ENCODE assay signal across 11 mouse cellular contexts in the genomic region with DNA sequence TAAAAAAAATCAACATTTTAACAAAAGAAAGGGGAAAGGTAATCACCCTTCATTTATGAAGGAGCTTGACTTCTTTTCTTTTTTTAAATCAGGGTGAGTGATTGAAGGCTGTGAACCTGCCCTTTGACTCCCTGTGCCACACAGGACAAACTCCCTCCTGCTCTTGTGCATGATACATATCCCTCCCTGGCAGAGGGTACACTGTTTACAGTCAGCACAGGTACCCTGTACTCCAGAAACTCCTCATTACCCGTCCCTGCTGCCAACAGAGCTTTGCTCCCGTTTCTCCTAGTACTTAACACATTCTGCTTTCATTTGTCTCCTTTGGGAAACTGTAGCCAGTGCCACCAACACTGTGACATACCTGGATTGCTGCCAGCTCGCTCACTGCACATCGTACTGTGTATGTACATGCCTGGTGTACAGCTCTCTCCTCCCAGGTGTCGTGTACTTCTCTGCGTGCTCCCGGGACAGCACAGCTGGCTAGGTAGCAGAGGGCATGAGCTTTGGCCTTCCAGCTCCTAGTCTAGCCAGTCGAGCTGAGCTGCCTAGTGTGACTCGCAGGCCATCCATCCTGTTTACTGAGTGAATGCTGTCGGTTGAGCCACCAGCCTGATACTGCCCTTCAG.
DNase-seq lines count a peak whose midpoint lies in the region; ATAC-seq lines count a peak whose summit lies in the region.
"Had no signal": no experiment of that assay in that cellular context is flagged by ENCODE, and none has a peak within 500 bp of the region (broad histone marks: within the 10 kb centered on the region; RNA-seq: fewer than 3 reads in every experiment).

No protein-coding gene starts in this region.

- ATAC-seq in liver, embryonic 12.5 days, result no peak
- peak; percentile 72 for ATAC-seq in liver, embryonic 15.5 days (ENCODE audit: insufficient read depth)

- no peaks in the 10 kb centered on the region for H3K36me3 ChIP-seq in liver, embryonic 12.5 days
- no peaks in the 10 kb centered on the region for H3K36me3 ChIP-seq in liver, embryonic 15.5 days (replicated peaks)
- H3K36me3 ChIP-seq: hindbrain, embryonic 15.5 days had no signal

- H3K4me2 ChIP-seq in liver, embryonic 12.5 days, result no peak overlapping the region
- no peak overlapping the region for H3K4me2 ChIP-seq in liver, embryonic 15.5 days
- H3K4me2 ChIP-seq: hindbrain, embryonic 15.5 days had no signal

- no peak overlapping the region for H3K9ac ChIP-seq in liver, embryonic 12.5 days
- H3K9ac ChIP-seq in liver, embryonic 15.5 days, result no peak overlapping the region
- H3K9ac ChIP-seq: hindbrain, embryonic 15.5 days had no signal

- no peaks in the 10 kb centered on the region for H3K27me3 ChIP-seq in liver, embryonic 12.5 days (replicated peaks)
- H3K27me3 ChIP-seq in liver, embryonic 15.5 days, result no peaks in the 10 kb centered on the region
- H3K27me3 ChIP-seq: hindbrain, embryonic 15.5 days had no signal

- DNase-seq in adrenal gland, postnatal 10 days, result peak; percentile 16
- no peak for DNase-seq in adrenal gland, adult 2 months
- DNase-seq in liver, result peak; percentile 14
- peak; percentile 57 for DNase-seq in kidney, adult 18-20 months
- DNase-seq in thymus, postnatal 4 days, result no peak
- no peak for DNase-seq in left cerebral cortex, adult 9 months (ENCODE audit: low spot score in 2 of 2)
- DNase-seq: adrenal gland, adult 8-10 months; cerebellum, adult 9-10 months had no signal

- WGBS in liver, embryonic 12.5 days (ENCODE audit: insufficient replicate concordance), result 65% methylated on average over 10 of the region's 10 CpGs
- WGBS in liver, embryonic 15.5 days (ENCODE audit: insufficient replicate concordance), result 55% methylated on average over 10 of the region's 10 CpGs

- no peak overlapping the region for H3K4me3 ChIP-seq in liver, embryonic 12.5 days
- H3K4me3 ChIP-seq in liver, embryonic 15.5 days (replicated peaks), result no peak overlapping the region
- H3K4me3 ChIP-seq: hindbrain, embryonic 15.5 days had no signal

- no peak overlapping the region for H3K27ac ChIP-seq in liver, embryonic 12.5 days
- no peak overlapping the region for H3K27ac ChIP-seq in liver, embryonic 15.5 days (replicated peaks)
- H3K27ac ChIP-seq: hindbrain, embryonic 15.5 days had no signal

- H3K9me3 ChIP-seq in liver, embryonic 12.5 days (replicated peaks), result no peaks in the 10 kb centered on the region
- H3K9me3 ChIP-seq in liver, embryonic 15.5 days (replicated peaks), result no peaks in the 10 kb centered on the region
- H3K9me3 ChIP-seq: hindbrain, embryonic 15.5 days had no signal

- H3K4me1 ChIP-seq in liver, embryonic 12.5 days, result no peaks in the 10 kb centered on the region; the same call in 1 of the 2 replicates
- peaks cover 4% of the 10 kb centered on the region; the same call in 1 of the 2 replicates for H3K4me1 ChIP-seq in liver, embryonic 15.5 days (replicated peaks)
- H3K4me1 ChIP-seq: hindbrain, embryonic 15.5 days had no signal

Comparison
In these comparisons a context has a peak if more than half of its experiments do, and no peak if none do; other contexts are left out.
1. DNase-seq: peak in adrenal gland, postnatal 10 days (single experiment), liver (single experiment) and kidney, adult 18-20 months (single experiment); none in adrenal gland, adult 2 months (single experiment), thymus, postnatal 4 days (single experiment) and left cerebral cortex, adult 9 months (0 of 2).